Mouse (Mus musculus) hindbrain, embryonic 11.5 days (tissue): ENCODE measurements at regions not wholly inside any gene's neighbourhood (a gene's known extent, or its start where the extent isn't known, plus 50 kb on each side); places are given as distances from the start of the nearest gene placed in this dataset.

Experiments
- ATAC-seq: fragments of 200-750 bp; cut with Nextera tagmentation; 2 replicates; pipeline ENCODE4 v1.8.0; 2017; ENCODE audit warnings: mild to moderate bottlenecking, moderate TSS enrichment, moderate library complexity; ENCODE audit not compliant: low FRiP score
- DNase-seq: peaks from one replicate; pipeline ENCODE4 v3.0.0-alpha.2; 2015; ENCODE audit warnings: low spot score
- H3K27ac ChIP-seq: fragments of 300-500 bp; sonication (generic); 2 replicates; pipeline ENCODE4 v1.5.1; 2014; ENCODE audit warnings: mild to moderate bottlenecking, low read depth, low read length
- H3K27me3 ChIP-seq: fragments of 300-500 bp; sonication (generic); 2 replicates; pipeline ENCODE4 v1.6.1; 2014; ENCODE audit warnings: mild to moderate bottlenecking, low read length, moderate library complexity, mixed read lengths; ENCODE audit not compliant: control insufficient read depth, insufficient read depth
- H3K36me3 ChIP-seq: fragments of 300-500 bp; sonication (generic); 2 replicates; pipeline ENCODE4 v1.6.1; 2014; ENCODE audit warnings: mild to moderate bottlenecking, low read length, moderate library complexity, mixed read lengths; ENCODE audit not compliant: control insufficient read depth, insufficient read depth
- H3K4me1 ChIP-seq: fragments of 300-500 bp; sonication (generic); replicated peaks from 2 replicates; pipeline ENCODE4 v1.6.1; 2014; ENCODE audit warnings: low read length, mixed read lengths; ENCODE audit not compliant: control insufficient read depth, insufficient read depth
- H3K4me2 ChIP-seq: fragments of 300-500 bp; sonication (generic); replicated peaks from 2 replicates; pipeline ENCODE4 v1.6.1; 2014; ENCODE audit warnings: mild to moderate bottlenecking, low read depth, low read length
- H3K4me3 ChIP-seq: fragments of 300-500 bp; sonication (generic); 2 replicates; pipeline ENCODE4 v1.5.1; 2014; ENCODE audit warnings: low read depth, low read length
- H3K9ac ChIP-seq: fragments of 300-500 bp; sonication (generic); 2 replicates; pipeline ENCODE4 v1.6.1; 2014; ENCODE audit warnings: low read depth, low read length
- H3K9me3 ChIP-seq: fragments of 300-500 bp; sonication (generic); 2 replicates; pipeline ENCODE4 v1.6.1; 2016; ENCODE audit warnings: low read length; ENCODE audit not compliant: control insufficient read depth
- WGBS: fragments of 180-500 bp; shearing (Covaris S2); extraction: QIAGEN DNeasy Blood & Tissue Kit; methylation state at CpG from one replicate; pipeline ENCODE4 v1.1.7; 2014; 5-methylcytosine and 5-hydroxymethylcytosine counted together

- Histone ChIP-seq H3K27ac (no peak overlapping the region), H3K4me2 (no peak overlapping the region), H3K9ac (no peak overlapping the region), H3K4me1 (no peaks in the 10 kb centered on the region), H3K27me3 (no peaks in the 10 kb centered on the region), H3K9me3 (no peaks in the 10 kb centered on the region), H3K4me3 (no peak overlapping the region), H3K36me3 (no peaks in the 10 kb centered on the region)
- DNase-seq, result no peak
- 95% methylated on average over 3 of the region's 3 CpGs for WGBS
- no peak for ATAC-seq
Observed at GRCm38 (mm10) chr15:13375590-13375989, 202.1 kb upstream of the Cdh6 start.

GRCm38 (mm10) chr15:13368799-13369198, 195.3 kb upstream of the Cdh6 start:
- no peaks in the 10 kb centered on the region for H3K36me3 ChIP-seq
- H3K4me1 ChIP-seq, result no peaks in the 10 kb centered on the region
- WGBS, result 70% methylated on average over 5 of the region's 5 CpGs
- H3K27ac ChIP-seq, result no peak overlapping the region
- DNase-seq (no peak), ATAC-seq (no peak)
- H3K9me3 ChIP-seq, result no peaks in the 10 kb centered on the region
- no peak overlapping the region for H3K4me3 ChIP-seq
- H3K27me3 ChIP-seq, result no peaks in the 10 kb centered on the region
- H3K4me2 ChIP-seq, result no peak overlapping the region
- no peak overlapping the region for H3K9ac ChIP-seq

DNA sequence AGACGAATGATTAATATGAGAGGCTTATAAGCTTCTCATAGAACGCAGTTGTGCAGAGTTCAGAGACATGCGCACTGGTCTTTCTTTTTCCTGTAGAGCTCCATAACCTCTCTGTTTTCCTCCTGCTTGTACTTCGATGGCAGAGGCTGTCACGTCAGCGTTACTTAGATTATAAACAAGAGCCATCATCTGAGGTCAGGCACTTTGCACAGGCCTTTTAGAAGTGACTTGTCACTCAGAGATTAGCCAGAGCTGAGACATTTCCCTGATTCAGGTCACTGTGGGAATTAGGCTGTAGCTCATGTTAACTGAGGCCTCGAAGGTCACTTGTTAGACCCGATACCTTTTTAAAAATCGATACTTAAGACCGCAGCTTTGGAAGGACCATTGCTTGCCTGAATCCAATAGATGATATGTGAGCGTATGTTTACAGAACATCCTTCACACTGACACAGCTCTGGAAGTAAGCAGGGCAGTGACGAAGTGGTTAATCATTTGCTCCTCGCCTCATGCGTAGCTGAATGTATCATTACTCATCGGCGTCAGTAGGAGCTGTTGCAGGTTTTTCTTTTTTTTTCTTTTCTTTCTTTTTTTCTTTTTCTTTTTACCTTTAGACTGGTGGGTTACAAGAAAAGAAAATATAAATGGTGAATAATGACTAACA, 193.9 kb upstream of the Cdh6 start:
- Histone ChIP-seq H3K27me3 (no peaks in the 10 kb centered on the region), H3K9me3 (no peaks in the 10 kb centered on the region), H3K27ac (no peak overlapping the region), H3K4me2 (no peak overlapping the region), H3K4me1 (no peaks in the 10 kb centered on the region), H3K9ac (no peak overlapping the region), H3K36me3 (no peaks in the 10 kb centered on the region), H3K4me3 (no peak overlapping the region)
- WGBS, result 59% methylated on average over 16 of the region's 16 CpGs
- DNase-seq (peak; percentile 10), ATAC-seq (0 out of 2 replicates have a peak, but pooled peaks have one; percentile 35)

DNA sequence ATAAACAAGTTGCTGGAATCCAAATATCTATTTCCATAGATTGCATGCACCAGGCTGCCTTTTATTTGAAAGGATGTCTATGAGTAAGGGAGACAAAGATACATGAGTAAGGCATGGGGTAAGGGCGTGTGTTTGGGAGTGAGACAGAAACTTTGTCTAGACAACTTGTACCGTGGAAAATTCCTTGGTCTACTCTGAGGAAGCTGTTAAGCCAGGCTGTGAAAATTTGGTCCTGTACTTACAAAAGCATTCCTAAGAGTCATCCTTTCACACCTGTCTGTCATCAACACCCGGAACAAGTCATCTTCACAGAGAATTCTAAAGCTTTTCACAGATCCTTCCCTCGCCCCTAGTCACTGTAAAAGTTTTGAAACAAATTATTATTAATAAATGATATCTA, 193.1 kb upstream of the Cdh6 start:
- H3K27me3 ChIP-seq, result no peaks in the 10 kb centered on the region
- H3K4me3 ChIP-seq, result no peak overlapping the region
- no peak for ATAC-seq
- H3K9me3 ChIP-seq, result no peaks in the 10 kb centered on the region
- no peak overlapping the region for H3K4me2 ChIP-seq
- H3K36me3 ChIP-seq, result no peaks in the 10 kb centered on the region
- no peak for DNase-seq
- no peaks in the 10 kb centered on the region for H3K4me1 ChIP-seq
- H3K9ac ChIP-seq, result no peak overlapping the region
- 68% methylated on average over 4 of the region's 4 CpGs for WGBS
- no peak overlapping the region for H3K27ac ChIP-seq

GRCm38 (mm10) chr15:13360741-13361140, 187.3 kb upstream of the Cdh6 start:
- H3K4me1 ChIP-seq, result no peaks in the 10 kb centered on the region
- no peak for ATAC-seq
- H3K9ac ChIP-seq, result no peak overlapping the region
- no peak for DNase-seq
- 76% methylated on average over 2 of the region's 2 CpGs for WGBS
- no peak overlapping the region for H3K4me2 ChIP-seq
- H3K9me3 ChIP-seq, result no peaks in the 10 kb centered on the region
- H3K27me3 ChIP-seq, result no peaks in the 10 kb centered on the region
- no peak overlapping the region for H3K27ac ChIP-seq
- no peak overlapping the region for H3K4me3 ChIP-seq
- H3K36me3 ChIP-seq, result no peaks in the 10 kb centered on the region

DNA sequence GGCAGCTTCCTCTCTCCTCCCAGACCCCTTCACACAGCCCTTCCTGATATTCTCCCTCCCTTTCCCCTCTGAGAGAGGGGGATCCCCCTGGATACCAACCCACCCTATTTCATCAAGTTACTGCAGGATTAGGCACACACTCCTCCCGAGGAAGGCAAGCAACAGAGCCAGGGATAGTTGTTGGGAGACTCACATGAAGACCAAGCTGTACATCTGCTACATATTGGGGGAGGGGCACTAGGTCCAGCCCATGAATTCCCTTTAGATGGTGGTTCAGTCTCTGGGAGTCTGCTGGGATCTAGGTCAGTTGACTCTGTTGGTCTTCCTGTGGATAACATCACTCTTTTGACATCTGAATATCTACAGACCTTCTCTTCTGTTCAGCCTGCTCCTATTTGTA, 185.6 kb upstream of the Cdh6 start:
- ATAC-seq (no peak), DNase-seq (no peak)
- 46% methylated on average over 1 of the region's 1 CpGs for WGBS
- H3K9me3 ChIP-seq, result no peaks in the 10 kb centered on the region
- H3K4me3 ChIP-seq, result no peak overlapping the region
- no peaks in the 10 kb centered on the region for H3K36me3 ChIP-seq
- H3K27ac ChIP-seq, result no peak overlapping the region
- no peak overlapping the region for H3K9ac ChIP-seq
- H3K4me1 ChIP-seq, result no peaks in the 10 kb centered on the region
- no peaks in the 10 kb centered on the region for H3K27me3 ChIP-seq
- H3K4me2 ChIP-seq, result no peak overlapping the region

DNA sequence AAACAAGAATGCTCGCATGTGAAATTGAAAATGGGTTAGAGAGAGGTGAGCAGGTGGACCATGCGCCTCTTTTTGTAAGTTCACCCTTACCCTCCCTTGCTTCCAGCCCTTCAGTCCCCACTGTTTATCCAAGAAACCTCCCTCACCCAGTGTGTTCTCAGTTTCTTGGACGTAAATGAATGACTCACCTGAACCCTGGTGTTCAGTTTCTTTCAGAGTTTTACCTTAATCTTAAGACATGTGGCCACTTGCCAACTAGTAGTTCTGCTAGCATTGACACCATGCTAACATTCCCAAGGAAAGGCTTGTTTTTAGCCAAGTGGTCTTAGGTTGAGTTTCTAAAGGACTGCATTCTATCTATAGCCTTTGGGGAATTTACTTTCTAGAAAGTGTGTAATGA, 176.8 kb upstream of the Cdh6 start:
- Histone ChIP-seq H3K4me2 (no peak overlapping the region), H3K9me3 (no peaks in the 10 kb centered on the region), H3K4me3 (no peak overlapping the region), H3K4me1 (no peaks in the 10 kb centered on the region), H3K27ac (no peak overlapping the region), H3K9ac (no peak overlapping the region), H3K27me3 (no peaks in the 10 kb centered on the region), H3K36me3 (no peaks in the 10 kb centered on the region)
- ATAC-seq (no peak), DNase-seq (no peak)
- WGBS, result 85% methylated on average over 3 of the region's 3 CpGs

DNA sequence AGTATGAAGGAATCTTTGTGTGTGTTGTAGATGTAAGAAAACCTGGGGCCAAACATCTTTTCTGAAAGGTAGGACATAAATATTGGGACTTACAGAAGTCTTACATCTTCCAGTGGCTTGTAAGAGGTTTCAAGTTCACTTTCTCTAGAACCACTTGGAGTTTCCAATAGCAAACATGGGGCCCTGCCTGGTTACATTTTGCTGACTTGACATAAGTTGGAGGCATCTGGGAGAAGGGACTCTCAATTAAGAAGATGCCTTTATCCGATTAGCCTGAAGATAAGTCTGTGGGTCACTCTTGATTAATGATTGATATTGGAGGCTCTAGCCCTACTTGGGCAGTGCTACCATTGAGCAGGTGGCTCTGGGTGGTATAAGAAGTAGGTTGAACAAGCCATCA, 162.9 kb upstream of the Cdh6 start:
- no peaks in the 10 kb centered on the region for H3K27me3 ChIP-seq
- ATAC-seq (no peak), DNase-seq (no peak)
- H3K4me3 ChIP-seq, result no peak overlapping the region
- H3K27ac ChIP-seq, result no peak overlapping the region
- H3K4me1 ChIP-seq, result no peaks in the 10 kb centered on the region
- H3K4me2 ChIP-seq, result no peak overlapping the region
- H3K36me3 ChIP-seq, result no peaks in the 10 kb centered on the region
- 93% methylated on average over 1 of the region's 1 CpGs for WGBS
- H3K9ac ChIP-seq, result no peak overlapping the region
- no peaks in the 10 kb centered on the region for H3K9me3 ChIP-seq

GRCm38 (mm10) chr15:13324439-13324838, 151.0 kb upstream of the Cdh6 start:
- ATAC-seq, result no peak
- Histone ChIP-seq H3K4me1 (0 out of 2 replicates have a peak, but pooled peaks cover 2% of the 10 kb centered on the region), H3K27me3 (no peaks in the 10 kb centered on the region), H3K4me3 (no peak overlapping the region), H3K9me3 (no peaks in the 10 kb centered on the region), H3K4me2 (no peak overlapping the region), H3K36me3 (no peaks in the 10 kb centered on the region), H3K9ac (no peak overlapping the region), H3K27ac (no peak overlapping the region)
- 89% methylated on average over 2 of the region's 2 CpGs for WGBS
- DNase-seq, result no peak
